Mouse (Mus musculus) heart, postnatal 0 days (tissue): ENCODE data around the gene P2ry14.

Source experiments
- CTCF ChIP-seq: IDR thresholded peaks from 2 replicates; pipeline ENCODE4 v1.5.1; 2016; ENCODE audit warnings: antibody characterized with exemption, control low read depth, low read depth
- EP300 ChIP-seq: IDR thresholded peaks from 2 replicates; pipeline ENCODE4 v1.6.1; 2016; ENCODE audit warnings: antibody characterized with exemption, low read depth

DNA sequence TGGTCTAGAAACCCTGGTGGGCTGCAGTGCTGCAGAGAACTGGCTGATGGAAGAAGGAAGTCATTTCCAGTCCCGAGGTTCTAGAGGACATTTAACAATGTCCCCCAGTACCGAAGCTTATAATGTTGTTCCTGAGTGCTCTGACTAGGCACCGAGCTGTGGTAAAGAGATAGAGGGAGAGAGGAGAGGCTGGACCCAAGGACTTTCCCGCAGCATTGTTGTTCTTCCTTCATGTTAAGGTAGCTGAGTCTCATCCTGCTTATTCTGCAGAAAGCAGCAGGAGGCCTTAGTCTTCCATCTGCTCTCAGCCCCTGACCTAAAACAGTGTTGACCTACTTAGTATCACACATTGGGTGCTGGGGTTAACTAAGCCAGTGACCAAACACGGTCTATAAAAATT, 23.5 kb upstream of the P2ry14 start:
- TF ChIP-seq CTCF, result no peak
- TF ChIP-seq EP300, result no peak
